Mouse (Mus musculus) skeletal muscle tissue, adult 2 months (tissue): Measurements from ENCODE around the gene Sh3pxd2b.
"Not testable (repeated sequence)": the region's sequence is repeated elsewhere in the genome, so short reads cannot be mapped to it uniquely, and the experiment has no call there.

Source experiments
- DNase-seq: peaks from one replicate; pipeline ENCODE4 v3.0.0-alpha.2; 2012; ENCODE audit warnings: low read depth, low spot score

Gene Sh3pxd2b

GRCm38 (mm10) chr11:32347607-32348432 lies at the start of gene Sh3pxd2b:
Gene Sh3pxd2b (plus strand): TSS chr11:32347820.
- DNase-seq, result no peak

GRCm38 (mm10) chr11:32297866-32298531 lies 49.6 kb upstream of the Sh3pxd2b start:
- no peak for DNase-seq

- DNase-seq, result no peak
These were observed 49.1 kb upstream of the Sh3pxd2b start for GRCm38 (mm10) chr11:32298532-32298918.

GRCm38 (mm10) chr11:32299865-32300264 lies 47.8 kb upstream of the Sh3pxd2b start, which contains the start of gene Hbq1a:
Gene Hbq1a (plus strand): TSS chr11:32300069.
- DNase-seq, result not testable (repeated sequence)

- no peak for DNase-seq
These were observed 47.0 kb upstream of the Sh3pxd2b start for GRCm38 (mm10) chr11:32300279-32301267.

GRCm38 (mm10) chr11:32301506-32301905 lies 46.1 kb upstream of the Sh3pxd2b start:
- no peak for DNase-seq

- DNase-seq, result no peak
These were observed 44.7 kb upstream of the Sh3pxd2b start for GRCm38 (mm10) chr11:32302824-32303419.

- no peak for DNase-seq
These were observed 44.2 kb upstream of the Sh3pxd2b start for GRCm38 (mm10) chr11:32303455-32303854.

GRCm38 (mm10) chr11:32307006-32307405 lies 40.6 kb upstream of the Sh3pxd2b start:
- no peak for DNase-seq

- DNase-seq, result no peak
These were observed 38.2 kb upstream of the Sh3pxd2b start for GRCm38 (mm10) chr11:32309446-32309845.

GRCm38 (mm10) chr11:32309928-32310327 lies 37.7 kb upstream of the Sh3pxd2b start:
- no peak for DNase-seq

GRCm38 (mm10) chr11:32316009-32316408 lies 31.6 kb upstream of the Sh3pxd2b start:
- DNase-seq, result no peak

GRCm38 (mm10) chr11:32320507-32321195 lies 27.0 kb upstream of the Sh3pxd2b start:
- no peak for DNase-seq

- peak; percentile 54 for DNase-seq
These were observed 26.4 kb upstream of the Sh3pxd2b start for GRCm38 (mm10) chr11:32321196-32321565.

- peak; percentile 72 for DNase-seq
These were observed 23.0 kb upstream of the Sh3pxd2b start for GRCm38 (mm10) chr11:32324609-32325008.

- no peak for DNase-seq
These were observed 16.5 kb upstream of the Sh3pxd2b start for GRCm38 (mm10) chr11:32331075-32331474.

GRCm38 (mm10) chr11:32331861-32332260 lies 15.8 kb upstream of the Sh3pxd2b start:
- DNase-seq, result no peak

- DNase-seq, result no peak
These were observed 14.4 kb upstream of the Sh3pxd2b start for GRCm38 (mm10) chr11:32333235-32333634.

- DNase-seq, result peak; percentile 68
These were observed 11.1 kb upstream of the Sh3pxd2b start for GRCm38 (mm10) chr11:32336435-32336907.

- no peak for DNase-seq
These were observed 8.5 kb upstream of the Sh3pxd2b start for GRCm38 (mm10) chr11:32339131-32339531.
